ENCODE assay signal across 8 mouse cellular contexts in genomic region chr13:34131708-34132060, GRCm38 (mm10). TPM values are rescaled to one million over a fixed set of nuclear protein-coding genes. Genes with fewer than 3 reads are reported as not detected.
DNase-seq lines count a peak whose midpoint lies in the region; ATAC-seq lines count a peak whose summit lies in the region.

No protein-coding gene starts in this region.

- no peaks in the 10 kb centered on the region for H3K27me3 ChIP-seq in forebrain, embryonic 12.5 days
- peaks cover 9% of the 10 kb centered on the region; the same call in 1 of the 2 replicates for H3K27me3 ChIP-seq in intestine, embryonic 15.5 days (replicated peaks)

- peak; percentile 39 for ATAC-seq in forebrain, embryonic 12.5 days (ENCODE audit: low FRiP score)
- ATAC-seq in intestine, embryonic 15.5 days: 0 out of 2 replicates have a peak, but pooled peaks have one; percentile 10

- intact Hi-C loops in heart, postnatal 25 days (cut with DNase I): no loop called here

- peak overlapping the region; percentile 100 for H3K27ac ChIP-seq in forebrain, embryonic 12.5 days
- H3K27ac ChIP-seq in intestine, embryonic 15.5 days: peak overlapping the region; percentile 36; the same call in 1 of the 2 replicates

- H3K4me3 ChIP-seq in forebrain, embryonic 12.5 days (replicated peaks): peak overlapping the region; percentile 88
- H3K4me3 ChIP-seq in intestine, embryonic 15.5 days (replicated peaks): peak overlapping the region; percentile 67

- peak overlapping the region; percentile 97 for H3K9ac ChIP-seq in forebrain, embryonic 12.5 days
- H3K9ac ChIP-seq in intestine, embryonic 15.5 days: no peak overlapping the region

- peak; percentile 93 for DNase-seq in heart, adult 11 months
- no peak for DNase-seq in heart, postnatal 25 days (ENCODE audit: low spot score)
- DNase-seq in MN1 (ENCODE audit: low spot score): peak; percentile 82
- DNase-seq in lung, postnatal 36 days: peak; percentile 31
- peak; percentile 41 for DNase-seq in right cerebral cortex, postnatal 25 days
- DNase-seq in c-Kit-positive CD71-positive TER-119-positive erythroid progenitor cells, embryonic 14.5 days (ENCODE audit: low spot score): no peak

- H3K4me1 ChIP-seq in forebrain, embryonic 12.5 days: peaks cover 53% of the 10 kb centered on the region
- peaks cover 28% of the 10 kb centered on the region for H3K4me1 ChIP-seq in intestine, embryonic 15.5 days (replicated peaks)

- H3K36me3 ChIP-seq in forebrain, embryonic 12.5 days (replicated peaks): peaks cover 14% of the 10 kb centered on the region
- H3K36me3 ChIP-seq in intestine, embryonic 15.5 days: no peaks in the 10 kb centered on the region

- WGBS in forebrain, embryonic 12.5 days: under 1% methylated on average over 10 of the region's 10 CpGs
- 9% methylated on average over 10 of the region's 10 CpGs for WGBS in intestine, embryonic 15.5 days

- peak overlapping the region; percentile 85 for H3K4me2 ChIP-seq in forebrain, embryonic 12.5 days
- H3K4me2 ChIP-seq in intestine, embryonic 15.5 days (replicated peaks): peak overlapping the region; percentile 89

- no peaks in the 10 kb centered on the region for H3K9me3 ChIP-seq in forebrain, embryonic 12.5 days
- H3K9me3 ChIP-seq in intestine, embryonic 15.5 days: no peaks in the 10 kb centered on the region

RNA-seq across cellular contexts. Expression of gene Tubb2b, which starts 1.4 kb away (rescaled TPM):
- total RNA-seq in heart, postnatal 25 days (2021): 1 to 10 TPM; 4.1 to 5.6 TPM
- polyA plus RNA-seq in forebrain, embryonic 12.5 days (2016; fragmentation: Nextera tagmentation; extraction: Ambion mirVana): 311 and 346 TPM in 2 replicates
- 33.5 and 34.2 TPM in 2 replicates for polyA plus RNA-seq in intestine, embryonic 15.5 days (2015; fragmentation: Nextera tagmentation; extraction: Ambion mirVana)

RNA-seq across cellular contexts. Expression of gene Psmg4, which starts 31.1 kb away (rescaled TPM):
- total RNA-seq in heart, postnatal 25 days (2021): 10 to 100 TPM; 22.9 to 29.7 TPM
- polyA plus RNA-seq in forebrain, embryonic 12.5 days (2016; fragmentation: Nextera tagmentation; extraction: Ambion mirVana): 134 and 141 TPM in 2 replicates
- polyA plus RNA-seq in intestine, embryonic 15.5 days (2015; fragmentation: Nextera tagmentation; extraction: Ambion mirVana): 71.3 and 88.2 TPM in 2 replicates

RNA-seq across cellular contexts. Expression of gene Tubb2a, which starts 53.9 kb away (rescaled TPM):
- 10 to 100 TPM; 55.0 to 57.4 TPM for total RNA-seq in heart, postnatal 25 days (2021)
- polyA plus RNA-seq in forebrain, embryonic 12.5 days (2016; fragmentation: Nextera tagmentation; extraction: Ambion mirVana): 397 and 403 TPM in 2 replicates
- polyA plus RNA-seq in intestine, embryonic 15.5 days (2015; fragmentation: Nextera tagmentation; extraction: Ambion mirVana): 170 TPM in 2 replicates

Comparison
In these comparisons a context has a peak if more than half of its experiments do, and no peak if none do; other contexts are left out.
1. DNase-seq: peak in heart, adult 11 months (single experiment), MN1 (single experiment), lung, postnatal 36 days (single experiment) and right cerebral cortex, postnatal 25 days (single experiment); none in heart, postnatal 25 days (single experiment) and c-Kit-positive CD71-positive TER-119-positive erythroid progenitor cells, embryonic 14.5 days (single experiment).